Mouse (Mus musculus) CD4-positive naive resting alpha-beta T cell, adult 57 days (primary cell): ENCODE data around the gene Rbm12. TPM values are rescaled to one million over a fixed set of nuclear protein-coding genes. Genes with fewer than 3 reads are reported as not detected.

ENCODE experiments used
- total RNA-seq: library from RNA; stranded (reverse); gene quantifications from one replicate; pipeline ENCODE4 v1.2.4, GENCODE M21; 2023

Rbm12 gene
- total RNA-seq: 33.6 TPM

DNA sequence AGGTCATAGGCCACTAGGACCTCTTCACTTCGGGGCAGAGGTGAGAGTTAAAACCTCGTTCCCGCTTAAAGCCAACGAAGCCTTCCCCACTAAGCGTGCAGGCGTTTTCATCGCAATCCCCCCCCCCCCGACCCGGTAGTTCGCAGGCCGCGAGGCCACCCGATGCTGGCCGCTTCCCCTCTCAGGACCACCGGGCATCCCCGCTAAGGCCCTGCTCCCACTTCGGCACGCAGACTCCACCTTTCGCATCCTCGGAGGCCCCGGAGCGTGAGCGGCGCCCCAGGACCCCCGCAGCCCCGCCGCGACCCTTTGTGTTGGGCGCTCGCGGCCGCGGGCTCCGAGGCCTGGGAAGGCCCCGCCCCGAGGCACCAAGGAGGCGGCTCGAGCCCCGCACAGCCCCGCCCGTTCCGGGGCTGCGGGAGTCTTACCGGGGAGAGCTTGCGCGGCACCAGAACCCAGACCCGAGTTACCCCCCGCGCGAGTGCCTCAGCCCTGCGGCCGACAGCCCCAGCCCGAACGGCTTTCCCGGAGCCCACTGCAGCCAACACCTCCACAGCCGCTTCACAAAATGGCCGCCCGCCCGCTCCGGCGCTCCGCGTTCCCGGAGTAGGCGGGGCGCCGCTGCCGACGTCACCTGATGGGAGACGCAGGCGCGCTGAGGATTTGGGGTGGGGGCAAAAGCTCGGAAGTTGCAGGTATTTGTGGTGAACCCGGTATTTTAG, at the start of gene Rbm12, which contains the start of gene Cpne1:
TSS of gene Rbm12 (minus strand) at position 621 of the 722 bp plus-strand sequence.
TSS of gene Cpne1 (minus strand) at position 608 of the 722 bp plus-strand sequence.

DNA sequence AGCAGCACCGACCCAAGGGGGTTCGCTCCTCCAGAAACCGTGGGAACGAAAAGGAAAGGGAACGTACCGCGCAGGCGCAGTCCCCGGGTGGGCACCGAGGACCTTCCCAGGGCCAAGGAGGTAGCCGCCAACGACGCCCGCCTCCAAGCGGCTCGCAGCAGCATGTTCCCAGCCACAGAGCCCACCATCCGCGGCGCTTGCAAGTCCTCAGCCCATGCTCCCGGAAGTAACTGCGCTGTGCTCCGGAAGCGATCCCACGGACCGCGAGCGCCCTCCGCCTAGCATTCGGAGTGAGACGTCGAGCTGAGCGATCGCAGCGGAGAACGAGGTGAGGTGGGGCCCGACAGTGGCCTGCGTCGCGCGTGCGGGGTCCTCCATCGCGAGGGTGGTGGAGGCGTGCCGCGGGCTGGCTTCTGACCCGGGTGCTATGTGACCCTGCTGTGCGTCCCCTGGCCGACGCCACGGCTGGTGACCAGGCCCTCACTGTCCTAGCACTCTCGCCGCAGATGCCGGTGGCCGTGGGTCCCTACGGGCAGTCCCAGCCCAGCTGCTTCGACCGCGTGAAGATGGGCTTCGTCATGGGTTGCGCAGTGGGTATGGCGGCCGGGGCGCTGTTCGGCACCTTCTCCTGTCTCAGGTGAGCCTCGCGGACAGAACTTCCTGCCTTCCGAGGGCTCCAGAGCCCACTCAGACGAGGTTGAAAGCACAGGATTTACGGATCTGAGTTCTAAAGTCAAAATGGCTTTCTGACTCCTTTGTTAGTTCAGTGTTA, 32.4 kb upstream of the Rbm12 start, which contains the start of the genes Romo1 and Nfs1:
TSS of gene Romo1 (plus strand) at position 87 of the 772 bp plus-strand sequence.
TSS of gene Nfs1 (minus strand) at position 234 of the 772 bp plus-strand sequence.

DNA sequence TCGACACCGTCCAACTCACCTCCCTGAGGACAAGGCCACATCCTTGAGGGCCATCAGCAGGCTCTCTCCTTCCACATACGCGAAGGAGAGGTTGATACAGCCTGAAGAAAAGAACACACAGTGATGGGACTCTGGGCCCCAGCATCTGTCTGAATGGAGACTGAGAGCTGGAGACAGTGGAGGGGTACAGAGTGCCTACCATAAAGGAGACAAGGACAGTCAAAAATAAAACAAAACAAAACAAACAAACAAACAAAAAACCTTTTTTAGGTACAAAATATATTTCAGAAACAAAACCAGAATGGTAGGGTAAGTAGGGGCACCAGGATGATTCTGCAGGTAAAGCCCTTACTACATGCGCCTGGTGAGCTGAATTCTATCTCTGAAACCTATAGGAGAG, 15.2 kb upstream of the Rbm12 start, which contains the start of gene Gm28036:
TSS of gene Gm28036 (minus strand) at position 101 of the 400 bp plus-strand sequence.

DNA sequence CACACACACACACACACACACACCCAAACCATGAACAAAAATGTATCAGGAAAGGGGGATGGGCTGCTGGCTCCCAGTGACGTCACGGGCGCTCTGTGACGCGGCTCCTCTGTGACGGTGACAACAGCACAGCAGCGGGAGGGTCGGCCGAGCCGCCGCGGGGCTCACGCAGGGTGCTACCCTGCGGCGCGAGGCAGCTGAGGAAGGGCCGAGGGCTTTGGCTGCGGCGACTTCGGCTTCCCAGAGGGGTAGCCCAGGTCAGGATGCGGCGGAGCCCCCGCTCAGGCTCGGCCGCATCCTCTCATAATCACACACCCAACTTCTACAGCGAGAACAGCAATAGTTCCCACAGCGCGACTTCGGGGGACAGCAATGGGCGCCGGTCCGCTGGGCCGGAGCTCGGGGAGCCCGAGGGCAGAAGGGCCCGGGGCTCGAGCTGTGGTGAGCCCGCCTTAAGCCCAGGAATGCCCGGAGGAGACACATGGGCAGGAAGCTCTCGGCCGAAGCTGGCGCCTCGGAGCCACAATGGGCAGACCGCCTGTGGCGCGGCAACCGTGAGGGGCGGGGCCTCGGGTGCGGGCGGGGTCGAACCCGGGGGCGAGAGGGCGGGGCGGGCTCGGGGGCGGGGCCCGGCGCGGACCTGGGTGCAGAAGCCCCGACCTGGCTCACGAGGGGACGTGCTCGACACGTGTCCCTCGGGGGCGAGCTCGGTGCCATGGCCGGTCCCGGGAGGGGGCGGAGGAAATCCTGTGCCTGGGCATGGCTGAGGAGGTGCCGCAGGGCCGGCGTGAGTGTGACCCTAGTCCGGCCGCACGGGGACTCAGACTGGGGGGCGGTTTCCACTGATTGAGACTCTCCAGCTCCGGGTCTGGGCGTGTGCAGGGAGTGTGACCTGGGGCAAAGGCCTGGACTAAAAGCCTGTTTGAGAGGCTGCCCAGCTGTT, 46.4 kb downstream of the Rbm12 start, which contains the start of gene Spag4:
TSS of gene Spag4 (plus strand) at position 77 of the 943 bp plus-strand sequence.

DNA sequence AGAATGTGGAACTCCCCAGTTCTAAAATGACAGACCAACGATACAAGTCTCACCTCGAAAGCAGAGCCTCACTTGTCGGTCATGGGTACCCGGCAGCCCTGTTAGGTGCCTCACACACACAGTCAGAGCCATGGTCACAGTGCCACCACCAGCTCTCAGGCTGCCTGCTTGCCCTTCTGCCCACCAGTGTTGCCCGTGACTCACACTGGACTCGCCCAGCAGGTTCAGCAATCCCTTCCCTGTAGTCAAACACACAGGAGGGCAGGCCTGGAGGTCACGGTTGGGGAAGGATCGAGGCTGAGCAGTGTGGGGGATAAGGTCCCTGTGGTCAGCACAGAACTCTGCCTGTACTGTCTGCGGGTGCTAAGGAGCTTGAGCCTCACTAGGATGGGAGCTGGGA, 59.0 kb downstream of the Rbm12 start, which contains the start of gene Fer1l4:
TSS of gene Fer1l4 (minus strand) at position 132 of the 400 bp plus-strand sequence.

Other genes with a start within 250 kb of the Rbm12 start
- 44.3 TPM for gene Uqcc1, start 181.7 kb downstream of the Rbm12 start, total RNA-seq
- gene Gm15557, start 171.2 kb downstream of the Rbm12 start, total RNA-seq: not detected
- not detected for gene Gdf5, start 166.6 kb downstream of the Rbm12 start, total RNA-seq
- gene Cep250, start 155.5 kb downstream of the Rbm12 start, total RNA-seq: 42.1 TPM
- gene 6430550D23Rik, start 104.0 kb downstream of the Rbm12 start, total RNA-seq: 1.7 TPM
- 58.9 TPM for gene Ergic3, start 103.9 kb downstream of the Rbm12 start, total RNA-seq
- not detected for gene Fer1l4, start 59.0 kb downstream of the Rbm12 start, total RNA-seq
- gene Spag4, start 46.8 kb downstream of the Rbm12 start, total RNA-seq: 5.2 TPM
- gene Cpne1, start within 50 bp of the Rbm12 start, total RNA-seq: 54.2 TPM
- 22.6 TPM for gene Gm28036, start 15.1 kb upstream of the Rbm12 start, total RNA-seq
- 59.9 TPM for gene Romo1, start 32.1 kb upstream of the Rbm12 start, total RNA-seq
- 28.3 TPM for gene Nfs1, start 32.2 kb upstream of the Rbm12 start, total RNA-seq
- 2,271 TPM for gene Rbm39, start 68.3 kb upstream of the Rbm12 start, total RNA-seq
- gene Phf20, start 84.5 kb upstream of the Rbm12 start, total RNA-seq: 77.4 TPM
- 6.3 TPM for gene Cnbd2, start 200.3 kb upstream of the Rbm12 start, total RNA-seq
- 109 TPM for gene Scand1, start 200.7 kb upstream of the Rbm12 start, total RNA-seq